Mouse (Mus musculus) splenic B cell, adult 2 months (primary cell): ENCODE data around the gene Ddx50.
A peak's percentile ranks its signal among the peaks of the same experiment; 100 is the strongest.

Source experiments
- DNase-seq: peaks from one replicate; pipeline ENCODE4 v3.0.0-alpha.2; 2011; ENCODE audit warnings: low read depth, low spot score
- H3K27me3 ChIP-seq: 2 replicates; pipeline ENCODE4 v1.6.1; 2012; ENCODE audit warnings: mild to moderate bottlenecking, low read length, moderate library complexity, mixed read lengths; ENCODE audit not compliant: control insufficient read depth, poor library complexity, insufficient read depth, severe bottlenecking
- H3K36me3 ChIP-seq: 2 replicates; pipeline ENCODE4 v1.6.1; 2012; ENCODE audit warnings: mild to moderate bottlenecking, low read length, moderate library complexity, mixed read lengths; ENCODE audit not compliant: control insufficient read depth, poor library complexity, insufficient read depth, severe bottlenecking

Gene Ddx50

GRCm38 (mm10) chr10:62650881-62651810 is at the start of gene Ddx50:
Ddx50 (minus strand) TSS chr10:62651218.
- Histone ChIP-seq H3K27me3 (no peaks in the 10 kb centered on the region), H3K36me3 (peaks cover 3% of the 10 kb centered on the region; the same call in 1 of the 2 replicates)
- DNase-seq, result peak; percentile 97

GRCm38 (mm10) chr10:62692771-62693170 is 41.8 kb upstream of the Ddx50 start:
- DNase-seq, result no peak
- Histone ChIP-seq H3K36me3 (no peaks in the 10 kb centered on the region), H3K27me3 (no peaks in the 10 kb centered on the region)

GRCm38 (mm10) chr10:62692244-62692643 is 41.2 kb upstream of the Ddx50 start:
- H3K36me3 ChIP-seq, result no peaks in the 10 kb centered on the region
- H3K27me3 ChIP-seq, result no peaks in the 10 kb centered on the region
- no peak for DNase-seq

- Histone ChIP-seq H3K27me3 (no peaks in the 10 kb centered on the region), H3K36me3 (no peaks in the 10 kb centered on the region)
- no peak for DNase-seq
Observed at GRCm38 (mm10) chr10:62687032-62687674, 36.1 kb upstream of the Ddx50 start.

- Histone ChIP-seq H3K36me3 (no peaks in the 10 kb centered on the region), H3K27me3 (no peaks in the 10 kb centered on the region)
- peak; percentile 39 for DNase-seq
Observed at GRCm38 (mm10) chr10:62683043-62683442, 32.0 kb upstream of the Ddx50 start.

GRCm38 (mm10) chr10:62679833-62680232 is 28.8 kb upstream of the Ddx50 start:
- H3K36me3 ChIP-seq, result no peaks in the 10 kb centered on the region
- DNase-seq, result peak; percentile 50
- H3K27me3 ChIP-seq, result no peaks in the 10 kb centered on the region

- no peak for DNase-seq
- no peaks in the 10 kb centered on the region for H3K27me3 ChIP-seq
Observed at GRCm38 (mm10) chr10:62677329-62677728, 26.3 kb upstream of the Ddx50 start.

GRCm38 (mm10) chr10:62676196-62676595 is 25.2 kb upstream of the Ddx50 start:
- H3K27me3 ChIP-seq, result no peaks in the 10 kb centered on the region
- no peak for DNase-seq
- no peaks in the 10 kb centered on the region for H3K36me3 ChIP-seq

More at GRCm38 (mm10) chr10:62677329-62677728, 26.3 kb upstream of the Ddx50 start:
- H3K36me3 ChIP-seq, result no peaks in the 10 kb centered on the region

GRCm38 (mm10) chr10:62672359-62672758 is 21.3 kb upstream of the Ddx50 start:
- no peak for DNase-seq
- no peaks in the 10 kb centered on the region for H3K27me3 ChIP-seq

GRCm38 (mm10) chr10:62669245-62669644 is 18.2 kb upstream of the Ddx50 start:
- H3K27me3 ChIP-seq, result no peaks in the 10 kb centered on the region
- no peaks in the 10 kb centered on the region for H3K36me3 ChIP-seq
- DNase-seq, result no peak

More at GRCm38 (mm10) chr10:62672359-62672758, 21.3 kb upstream of the Ddx50 start:
- no peaks in the 10 kb centered on the region for H3K36me3 ChIP-seq

- Histone ChIP-seq H3K36me3 (no peaks in the 10 kb centered on the region), H3K27me3 (no peaks in the 10 kb centered on the region)
- no peak for DNase-seq
Observed at GRCm38 (mm10) chr10:62668463-62668862, 17.4 kb upstream of the Ddx50 start.

GRCm38 (mm10) chr10:62668043-62668442 is 17.0 kb upstream of the Ddx50 start:
- no peak for DNase-seq
- H3K36me3 ChIP-seq, result no peaks in the 10 kb centered on the region
- H3K27me3 ChIP-seq, result no peaks in the 10 kb centered on the region

GRCm38 (mm10) chr10:62664963-62665590 is 14.1 kb upstream of the Ddx50 start:
- DNase-seq, result peak; percentile 47
- Histone ChIP-seq H3K27me3 (no peaks in the 10 kb centered on the region; the same call in 1 of the 2 replicates), H3K36me3 (no peaks in the 10 kb centered on the region)

- Histone ChIP-seq H3K36me3 (no peaks in the 10 kb centered on the region), H3K27me3 (no peaks in the 10 kb centered on the region; the same call in 1 of the 2 replicates)
- no peak for DNase-seq
Observed at GRCm38 (mm10) chr10:62664171-62664570, 13.2 kb upstream of the Ddx50 start.

- H3K27me3 ChIP-seq, result no peaks in the 10 kb centered on the region
- DNase-seq, result no peak
Observed at GRCm38 (mm10) chr10:62656711-62657110, 5.7 kb upstream of the Ddx50 start.

More at GRCm38 (mm10) chr10:62656711-62657110, 5.7 kb upstream of the Ddx50 start:
- no peaks in the 10 kb centered on the region for H3K36me3 ChIP-seq
